Mouse (Mus musculus): Measurements from ENCODE around the gene Smyd1.
"Not testable (repeated sequence)": the region's sequence is repeated elsewhere in the genome, so short reads cannot be mapped to it uniquely, and the experiment has no call there.

Smyd1 gene

GRCm38 (mm10) chr6:71329881-71330280 lies 7.8 kb upstream of the Smyd1 start:
- no peak for DNase-seq (ENCODE audit: low spot score in 2 of 2)

- DNase-seq (ENCODE audit: low spot score in 2 of 2): no peak
Observed at GRCm38 (mm10) chr6:71324816-71325215, 2.8 kb upstream of the Smyd1 start.

- DNase-seq (ENCODE audit: low spot score in 2 of 2): no peak
Observed at GRCm38 (mm10) chr6:71322491-71322921, 473 bp upstream of the Smyd1 start, which contains the start of gene Cd8b1. Cd8b1 (plus strand) TSS chr6:71322788.

DNA sequence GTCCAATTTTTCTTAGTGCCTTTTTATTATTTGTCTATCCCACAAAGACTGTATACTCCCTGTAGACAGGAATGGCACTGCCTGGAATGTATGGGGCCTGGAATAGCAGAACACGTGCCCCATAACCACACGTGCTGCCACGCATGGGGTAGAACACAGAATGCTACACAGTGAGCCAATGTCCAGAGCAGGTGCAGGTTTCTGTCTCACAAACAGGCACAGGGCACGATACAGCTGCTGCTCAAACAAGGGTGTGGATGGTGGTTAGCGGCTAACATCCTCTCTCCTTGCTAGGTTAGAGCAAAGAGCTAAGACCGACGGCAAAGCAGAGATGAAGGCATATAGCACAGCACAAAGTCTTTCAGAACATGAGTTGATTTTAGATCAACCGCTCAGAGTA lies 14.5 kb downstream of the Smyd1 start:
- DNase-seq (ENCODE audit: low spot score in 2 of 2): no peak

DNA sequence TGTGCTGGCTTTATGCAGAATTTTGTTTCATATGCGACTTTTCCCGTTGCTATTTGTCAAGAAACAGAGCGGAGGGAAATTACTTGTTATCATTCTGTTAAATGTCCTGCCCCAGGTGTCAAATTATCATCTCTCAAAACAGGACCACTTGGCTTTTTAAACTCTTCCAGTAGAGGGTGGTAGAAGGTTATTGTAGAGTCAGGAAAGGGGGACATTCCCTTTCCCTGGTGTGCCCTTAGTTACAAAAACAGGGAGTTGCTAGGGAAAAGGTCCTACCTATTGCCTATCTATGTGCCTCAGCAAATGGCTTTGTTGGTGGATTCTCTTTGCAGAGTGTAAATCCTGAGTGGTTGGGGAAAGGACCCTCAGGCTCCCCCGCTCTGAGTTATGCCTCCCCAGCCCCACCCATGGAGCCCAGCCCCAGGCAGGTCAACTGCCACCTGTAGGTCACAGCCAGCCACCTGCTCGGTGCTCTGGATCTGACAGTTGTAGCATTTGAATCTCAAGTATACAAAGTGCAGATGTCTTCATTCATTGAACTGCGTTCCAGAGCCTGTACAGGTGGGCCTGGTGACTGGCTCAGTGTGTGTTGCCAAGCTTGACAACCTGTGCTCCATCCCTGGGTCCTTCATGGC lies 19.8 kb downstream of the Smyd1 start:
- DNase-seq (ENCODE audit: low spot score in 2 of 2): no peak

- no peak for DNase-seq (ENCODE audit: low spot score in 2 of 2)
Observed at GRCm38 (mm10) chr6:71298751-71299150, 23.3 kb downstream of the Smyd1 start.

DNA sequence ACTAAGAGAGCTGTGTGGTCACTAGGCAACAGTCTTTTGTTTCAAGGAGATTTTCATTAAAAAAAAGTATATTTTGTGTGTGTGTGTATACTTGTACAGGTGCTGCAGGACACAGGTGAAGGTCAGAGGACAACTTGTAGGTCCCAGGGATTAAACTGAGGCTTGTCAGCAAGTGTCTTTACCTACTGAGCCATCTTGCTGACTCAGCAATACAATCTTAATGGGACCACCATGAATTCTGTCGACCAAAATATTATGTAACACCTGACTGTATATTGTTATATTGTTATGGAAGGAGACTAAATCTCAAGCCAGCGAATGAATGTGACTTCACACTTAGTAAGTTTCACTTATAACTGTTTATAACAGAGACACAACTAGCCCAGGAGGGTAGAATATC lies 24.0 kb downstream of the Smyd1 start:
- DNase-seq (ENCODE audit: low spot score in 2 of 2): no peak

DNA sequence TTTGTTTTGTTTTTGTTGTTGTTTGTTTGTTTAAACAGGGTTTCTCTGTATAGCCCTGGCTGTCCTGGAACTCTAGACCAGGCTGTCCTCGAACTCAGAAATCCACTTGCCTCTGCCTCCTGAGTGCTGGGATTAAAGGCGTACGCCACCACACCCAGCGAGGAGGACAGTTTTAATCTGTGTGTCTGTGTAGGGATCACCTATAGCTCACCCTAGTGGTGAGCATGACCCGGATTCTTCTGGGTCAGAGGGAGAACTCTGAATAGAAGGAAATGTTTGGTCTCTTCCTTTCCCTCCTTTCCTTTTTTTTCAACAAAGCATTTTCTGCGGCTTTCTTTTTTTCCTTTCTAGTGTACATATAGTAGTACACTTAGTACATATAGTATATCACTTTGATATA lies 26.7 kb downstream of the Smyd1 start:
- no peak for DNase-seq (ENCODE audit: low spot score in 2 of 2)

DNA sequence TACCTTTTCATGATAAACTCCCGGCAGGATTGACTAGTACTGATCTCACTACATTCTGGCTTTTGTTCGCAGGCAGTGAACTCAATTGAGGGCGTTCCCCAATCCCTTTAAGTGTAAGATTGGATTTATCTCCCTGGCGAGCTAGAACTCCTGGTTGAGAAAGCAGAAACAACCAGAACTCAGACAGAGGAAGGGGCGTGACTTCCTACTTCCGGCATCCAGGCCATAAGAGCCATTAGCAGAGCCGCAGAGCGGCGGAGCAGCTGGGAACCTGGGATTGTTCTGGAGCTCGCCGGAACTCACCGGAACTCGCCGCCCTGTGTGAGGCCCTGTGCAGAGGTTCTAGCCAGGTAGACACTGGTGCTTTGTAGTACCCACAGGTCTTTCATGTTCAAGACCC lies 28.5 kb downstream of the Smyd1 start:
- DNase-seq (ENCODE audit: low spot score in 2 of 2): no peak

GRCm38 (mm10) chr6:71279418-71279817 lies 42.6 kb downstream of the Smyd1 start:
- no peak for DNase-seq (ENCODE audit: low spot score in 2 of 2)

DNA sequence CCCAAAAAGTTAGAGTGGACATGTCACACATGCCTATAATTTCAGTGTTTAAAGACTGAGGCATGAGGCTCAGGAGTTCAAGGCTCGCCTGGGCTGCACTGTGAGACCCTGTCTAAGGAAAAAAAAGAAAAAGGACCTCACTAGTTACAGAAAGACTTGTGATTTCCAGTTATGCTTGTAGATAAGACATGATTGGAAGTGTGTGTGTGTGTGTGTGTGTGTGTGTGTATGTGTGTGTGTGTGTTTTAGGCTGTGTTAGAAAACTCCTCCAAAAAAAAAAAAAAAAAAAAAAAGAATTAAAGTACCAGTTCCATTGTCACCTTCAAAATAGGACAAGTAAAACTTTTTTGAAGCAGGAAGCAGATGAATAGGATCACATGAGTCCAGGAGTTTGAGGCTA lies 47.4 kb downstream of the Smyd1 start:
- DNase-seq (ENCODE audit: low spot score in 2 of 2): no peak

- no peak for DNase-seq (ENCODE audit: low spot score in 2 of 2)
Observed at GRCm38 (mm10) chr6:71273715-71274114, 48.3 kb downstream of the Smyd1 start.

DNA sequence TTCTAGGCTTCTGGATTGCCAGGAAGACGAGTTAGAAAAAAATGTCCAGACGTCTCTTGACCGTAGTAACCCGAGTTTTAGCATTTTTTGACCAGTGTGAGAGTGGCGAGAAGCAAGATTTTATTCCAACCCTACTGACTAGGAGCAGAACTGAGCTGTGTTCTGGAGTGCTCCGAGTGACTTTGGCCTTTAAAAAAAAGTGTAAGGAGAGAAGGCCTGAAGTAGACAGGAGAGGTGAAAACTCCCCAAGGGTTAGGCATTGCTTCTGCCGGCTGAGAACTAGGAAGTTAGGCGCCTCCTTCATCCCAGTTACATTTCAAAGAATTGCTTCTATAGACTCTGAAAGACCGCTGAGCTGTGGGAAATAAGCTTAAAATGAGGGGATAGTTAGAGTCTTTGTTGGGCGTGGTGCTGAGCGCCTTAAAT lies 49.7 kb downstream of the Smyd1 start:
- no peak for DNase-seq (ENCODE audit: low spot score in 2 of 2)

- peak; percentile 93 to 97 for DNase-seq (ENCODE audit: low spot score in 2 of 2)
Observed at GRCm38 (mm10) chr6:71271389-71272315, 50.4 kb downstream of the Smyd1 start, which contains the start of gene Krcc1. Krcc1 (plus strand) TSS chr6:71271677.

DNA sequence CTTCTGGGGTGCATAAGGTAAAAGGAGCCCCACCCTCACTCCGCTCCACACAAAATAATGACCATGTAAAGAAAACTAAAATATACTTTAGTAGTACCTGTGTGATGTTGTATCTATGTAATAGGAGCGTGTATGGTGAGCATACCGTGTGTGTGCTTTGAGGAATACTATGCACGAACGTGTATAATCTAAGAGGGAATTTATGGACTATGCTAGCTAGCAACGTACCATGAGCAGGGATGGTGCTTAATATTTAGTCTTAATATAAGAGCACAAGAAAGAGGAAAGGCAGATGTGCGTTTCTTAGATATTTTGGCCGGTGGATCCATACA lies 51.0 kb downstream of the Smyd1 start:
- DNase-seq (ENCODE audit: low spot score in 2 of 2): no peak

GRCm38 (mm10) chr6:71270301-71271056 lies 51.6 kb downstream of the Smyd1 start:
- peak; percentile 7 to 18 for DNase-seq (ENCODE audit: low spot score in 2 of 2)

GRCm38 (mm10) chr6:71269686-71270050 lies 52.4 kb downstream of the Smyd1 start:
- not testable (repeated sequence) for DNase-seq (ENCODE audit: low spot score in 2 of 2)

GRCm38 (mm10) chr6:71268929-71269685 lies 52.9 kb downstream of the Smyd1 start:
- no peak for DNase-seq (ENCODE audit: low spot score in 2 of 2)

GRCm38 (mm10) chr6:71267603-71268002 lies 54.4 kb downstream of the Smyd1 start:
- DNase-seq (ENCODE audit: low spot score in 2 of 2): not testable (repeated sequence)

DNA sequence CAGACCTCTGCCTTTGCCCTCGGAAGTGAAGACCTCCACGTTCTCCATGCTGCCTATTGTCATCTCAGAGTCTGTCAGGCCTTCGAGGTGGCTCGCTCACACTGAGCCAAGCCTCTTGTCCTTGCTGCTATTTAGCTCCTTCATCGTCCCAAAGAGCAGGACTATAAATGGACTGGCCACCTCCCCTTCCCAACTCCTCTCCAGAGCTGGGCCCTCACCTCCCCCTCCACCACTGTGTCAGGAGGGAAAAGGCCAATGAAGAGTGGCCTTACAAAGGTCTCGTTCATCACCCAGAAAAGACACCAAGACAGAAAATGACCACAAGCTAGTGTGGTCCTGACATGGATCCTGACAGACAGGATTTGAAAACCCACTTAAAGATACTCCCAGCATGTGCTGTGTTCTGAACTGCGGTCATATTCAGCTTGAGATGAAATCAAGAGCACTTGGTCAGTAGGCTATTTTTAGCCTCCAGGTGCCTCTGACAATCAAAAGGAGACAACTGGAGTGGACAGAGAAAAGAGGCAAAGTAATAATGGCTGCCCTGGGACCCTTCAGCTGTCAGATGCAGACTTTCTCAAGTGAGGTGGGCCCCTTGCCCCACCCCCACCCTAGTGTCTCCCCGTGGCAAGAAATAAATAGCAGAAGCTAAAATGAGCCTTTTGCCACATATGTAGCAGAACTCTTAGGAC lies 59.7 kb downstream of the Smyd1 start:
- DNase-seq (ENCODE audit: low spot score in 2 of 2): no peak

DNA sequence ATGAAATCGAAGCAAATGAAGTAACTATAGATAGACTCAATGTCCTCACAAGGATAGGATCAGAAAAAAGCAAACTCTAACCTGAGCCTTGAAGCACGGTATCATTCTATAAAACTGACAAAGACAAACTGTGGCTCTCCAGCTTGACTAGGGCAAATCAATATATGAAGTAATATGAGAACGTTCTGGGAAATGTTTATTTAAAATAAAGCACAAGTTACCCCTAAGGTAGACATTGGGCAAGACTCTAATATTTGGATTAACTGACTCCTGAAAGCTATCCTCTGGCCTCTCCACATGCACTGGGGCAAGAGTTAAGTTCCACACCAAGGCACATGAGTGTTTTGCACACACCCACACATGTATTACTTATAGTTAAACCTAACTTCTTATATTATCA lies 61.0 kb downstream of the Smyd1 start:
- no peak for DNase-seq (ENCODE audit: low spot score in 2 of 2)
